Mouse (Mus musculus): ENCODE results near the gene Mreg.
A peak's percentile ranks its signal among the peaks of the same experiment; 100 is the strongest.
"Not testable (repeated sequence)": the region's sequence is repeated elsewhere in the genome, so short reads cannot be mapped to it uniquely, and the experiment has no call there.

Mreg gene

GRCm38 (mm10) chr1:72211701-72212699 is at the start of gene Mreg:
TSS of gene Mreg (minus strand) at chr1:72212307.
- DNase-seq (ENCODE audit: low spot score): no peak

- no peak for DNase-seq (ENCODE audit: low spot score)
These were observed 44.5 kb upstream of the Mreg start for GRCm38 (mm10) chr1:72256381-72257256.

- DNase-seq (ENCODE audit: low spot score): no peak
These were observed 43.7 kb upstream of the Mreg start for GRCm38 (mm10) chr1:72255854-72256175.

GRCm38 (mm10) chr1:72255062-72255853 is 43.2 kb upstream of the Mreg start:
- peak; percentile 22 for DNase-seq (ENCODE audit: low spot score)

- peak; percentile 77 for DNase-seq (ENCODE audit: low spot score)
These were observed 42.5 kb upstream of the Mreg start for GRCm38 (mm10) chr1:72254545-72255061.

- DNase-seq (ENCODE audit: low spot score): no peak
These were observed 41.9 kb upstream of the Mreg start for GRCm38 (mm10) chr1:72253881-72254491.

GRCm38 (mm10) chr1:72251806-72252205 is 39.7 kb upstream of the Mreg start:
- DNase-seq (ENCODE audit: low spot score): no peak

GRCm38 (mm10) chr1:72248226-72248737 is 36.2 kb upstream of the Mreg start:
- DNase-seq (ENCODE audit: low spot score): not testable (repeated sequence)

- DNase-seq (ENCODE audit: low spot score): peak; percentile 22
These were observed 32.4 kb upstream of the Mreg start for GRCm38 (mm10) chr1:72244317-72245036.

- peak; percentile 93 for DNase-seq (ENCODE audit: low spot score)
These were observed 31.7 kb upstream of the Mreg start for GRCm38 (mm10) chr1:72243656-72244316.

GRCm38 (mm10) chr1:72242581-72243143 is 30.6 kb upstream of the Mreg start:
- no peak for DNase-seq (ENCODE audit: low spot score)

- not testable (repeated sequence) for DNase-seq (ENCODE audit: low spot score)
These were observed 27.0 kb upstream of the Mreg start for GRCm38 (mm10) chr1:72239113-72239512.

- no peak for DNase-seq (ENCODE audit: low spot score)
These were observed 26.0 kb upstream of the Mreg start for GRCm38 (mm10) chr1:72238016-72238580.

- DNase-seq (ENCODE audit: low spot score): no peak
These were observed 25.1 kb upstream of the Mreg start for GRCm38 (mm10) chr1:72237007-72237775.

GRCm38 (mm10) chr1:72236363-72237006 is 24.4 kb upstream of the Mreg start:
- DNase-seq (ENCODE audit: low spot score): peak; percentile 9

GRCm38 (mm10) chr1:72232592-72232991 is 20.5 kb upstream of the Mreg start:
- not testable (repeated sequence) for DNase-seq (ENCODE audit: low spot score)

GRCm38 (mm10) chr1:72228974-72229373 is 16.9 kb upstream of the Mreg start:
- DNase-seq (ENCODE audit: low spot score): no peak

GRCm38 (mm10) chr1:72227546-72227945 is 15.4 kb upstream of the Mreg start:
- DNase-seq (ENCODE audit: low spot score): no peak

All from spleen, adult 12 weeks (tissue).